Mouse (Mus musculus) small intestine, adult 2 months (tissue): ENCODE results near the gene Efhd1. TPM values are rescaled to one million over a fixed set of nuclear protein-coding genes. Genes with fewer than 3 reads are reported as not detected.

Experiments used
- H3K27ac ChIP-seq: fragments of 200-500 bp; 2 replicates; pipeline ENCODE4 v1.5.1; 2012; ENCODE audit warnings: low read depth, low read length, control low read depth, inconsistent platforms; ENCODE audit not compliant: insufficient read depth
- H3K27me3 ChIP-seq: fragments of 200-500 bp; 2 replicates; pipeline ENCODE4 v1.6.1; 2012; ENCODE audit warnings: mild to moderate bottlenecking, moderate library complexity, low read length, inconsistent platforms; ENCODE audit not compliant: control insufficient read depth, insufficient read depth
- H3K36me3 ChIP-seq: fragments of 200-500 bp; 2 replicates; pipeline ENCODE4 v1.6.1; 2012; ENCODE audit warnings: mild to moderate bottlenecking, low read length, control low read depth, inconsistent platforms; ENCODE audit not compliant: control insufficient read depth, insufficient read depth
- H3K4me1 ChIP-seq: fragments of 200-500 bp; 2 replicates; pipeline ENCODE4 v1.6.1; 2012; ENCODE audit warnings: low read length, inconsistent platforms, mixed read lengths; ENCODE audit not compliant: control insufficient read depth, insufficient read depth, insufficient read length
- H3K4me3 ChIP-seq: fragments of 200-500 bp; 2 replicates; pipeline ENCODE4 v1.5.1; 2012; ENCODE audit warnings: low read depth, mild to moderate bottlenecking, control low read depth, inconsistent platforms, low read length, moderate library complexity
- CTCF ChIP-seq: fragments of 200-500 bp; IDR thresholded peaks from 2 replicates; pipeline ENCODE4 v1.5.1; 2012; ENCODE audit warnings: low read depth, mild to moderate bottlenecking, control low read depth, inconsistent platforms, low read length, moderate library complexity, mixed read lengths; ENCODE audit not compliant: insufficient replicate concordance, insufficient read length; ENCODE audit errors: extremely low read depth
- POLR2A ChIP-seq: fragments of 200-500 bp; IDR thresholded peaks from 2 replicates; pipeline ENCODE4 v1.6.1; 2012; ENCODE audit warnings: low read depth, mild to moderate bottlenecking, control low read depth, inconsistent platforms, low read length, moderate library complexity
- WGBS: fragments of 180-500 bp; shearing (Covaris S2); methylation state at CpG from one replicate; pipeline ENCODE4 v1.1.7; 2018; 5-methylcytosine and 5-hydroxymethylcytosine counted together
- polyA plus RNA-seq: library from polyadenylated mRNA; depleted of rRNA; stranded (reverse); fragments of >200 nt; gene quantifications from 2 replicates; pipeline ENCODE4 v1.2.3, GENCODE M21; 2012

Efhd1 gene
- polyA plus RNA-seq, 1 experiment = 1.5 TPM

DNA sequence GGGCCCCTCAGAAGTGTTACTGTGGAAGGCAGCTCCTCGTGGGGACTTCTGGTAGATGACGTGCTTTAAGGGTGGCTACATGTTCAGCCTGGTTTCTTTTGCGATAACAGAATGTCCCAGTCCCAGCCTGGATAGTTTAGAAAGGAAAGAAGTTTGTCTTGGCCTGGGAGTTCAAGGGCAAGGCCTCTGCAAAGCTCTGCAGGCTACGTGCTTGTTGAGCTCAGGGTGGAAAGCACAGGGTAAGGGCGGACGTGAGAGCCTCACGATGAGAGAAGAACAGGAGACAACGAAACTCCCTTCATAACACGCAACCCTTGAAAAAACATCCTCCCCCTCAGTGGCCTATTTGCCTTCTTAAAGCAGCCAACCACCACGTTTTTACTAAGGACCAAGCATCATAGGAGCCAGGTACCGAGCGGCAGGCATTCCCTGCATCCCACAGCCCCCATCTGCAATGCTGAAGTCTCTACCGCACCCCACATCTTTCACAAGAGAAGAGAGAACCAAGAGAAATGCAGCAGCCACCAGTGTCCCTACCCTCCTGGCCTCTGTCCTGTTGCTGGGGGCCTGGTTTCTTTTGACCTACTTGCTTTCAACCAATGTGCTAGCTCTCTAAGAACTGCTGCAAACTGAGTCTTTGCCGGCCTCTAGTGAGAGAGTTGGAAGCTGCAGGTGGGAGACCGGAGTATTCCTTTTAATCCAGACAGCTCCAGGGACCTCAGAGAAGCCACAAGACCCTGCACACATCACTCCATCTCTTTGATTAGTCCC, 28.4 kb downstream of the Efhd1 start:
- no peaks in the 10 kb centered on the region for H3K27me3 ChIP-seq
- no peak overlapping the region for H3K4me3 ChIP-seq
- WGBS = 84% methylated on average over 15 of the region's 15 CpGs
- no peaks in the 10 kb centered on the region for H3K36me3 ChIP-seq
- H3K4me1 ChIP-seq = peaks cover 11% of the 10 kb centered on the region
- no peak for TF ChIP-seq POLR2A
- TF ChIP-seq CTCF = no peak
- no peak overlapping the region for H3K27ac ChIP-seq

DNA sequence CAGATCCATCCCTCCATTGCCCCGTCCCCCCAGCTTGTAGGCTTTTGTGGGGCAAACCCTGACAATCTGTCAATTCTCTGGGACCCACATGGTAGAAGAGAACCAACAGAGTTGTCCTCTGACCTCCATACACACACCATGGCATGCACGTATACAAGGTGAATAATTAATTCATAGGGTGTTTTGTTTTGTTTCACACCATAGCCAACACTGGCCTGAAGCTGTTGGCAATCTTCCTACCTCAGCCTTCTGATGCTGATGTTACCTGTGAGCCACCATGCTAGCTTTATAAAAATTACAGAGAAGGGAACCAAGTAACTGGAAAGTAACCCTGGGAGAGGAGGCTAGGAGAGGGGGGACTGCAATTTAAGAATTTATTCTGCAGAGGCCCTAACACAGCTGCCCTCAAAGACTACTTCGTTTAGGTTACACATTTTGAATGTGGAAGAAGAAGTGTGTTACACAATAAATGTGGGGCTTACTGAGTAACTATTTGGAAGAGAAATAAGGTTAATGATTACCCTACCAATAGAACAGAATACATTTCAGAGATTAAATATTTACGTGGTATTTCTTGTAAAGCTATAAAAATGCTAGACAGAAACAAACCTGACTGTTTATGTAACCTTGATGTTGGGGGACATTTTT, 30.0 kb downstream of the Efhd1 start:
- no peak for TF ChIP-seq POLR2A
- TF ChIP-seq CTCF = no peak
- H3K27ac ChIP-seq = no peak overlapping the region
- WGBS = 42% methylated on average over 4 of the region's 4 CpGs

DNA sequence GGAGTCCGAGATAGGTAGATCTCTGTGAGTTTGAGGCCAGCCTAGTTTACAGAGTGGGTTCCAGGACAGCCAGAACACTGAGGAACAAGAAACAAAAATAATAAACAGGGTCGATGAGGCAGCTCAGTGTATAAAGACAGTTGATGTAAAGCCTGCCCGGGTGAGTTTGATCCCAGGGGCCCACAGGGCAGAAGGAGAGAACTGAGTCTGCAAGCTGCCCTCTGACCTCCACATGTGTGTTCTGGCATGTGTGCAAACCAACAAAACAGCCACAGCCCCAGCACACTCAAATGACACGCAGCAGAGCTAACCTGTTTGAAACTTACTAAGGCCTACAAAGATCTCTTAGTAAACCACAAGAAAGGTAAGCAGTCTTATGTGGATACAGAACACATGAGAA, 30.8 kb downstream of the Efhd1 start:
- WGBS = 33% methylated on average over 4 of the region's 4 CpGs
- Histone ChIP-seq H3K27ac (no peak overlapping the region), H3K4me3 (no peak overlapping the region), H3K36me3 (no peaks in the 10 kb centered on the region), H3K27me3 (no peaks in the 10 kb centered on the region), H3K4me1 (peaks cover 11% of the 10 kb centered on the region)
- TF ChIP-seq POLR2A = no peak
- TF ChIP-seq CTCF = no peak

More for the DNA sequence above, 30.0 kb downstream of the Efhd1 start:
- H3K4me1 ChIP-seq = peaks cover 11% of the 10 kb centered on the region
- H3K4me3 ChIP-seq = no peak overlapping the region
- no peaks in the 10 kb centered on the region for H3K36me3 ChIP-seq
- H3K27me3 ChIP-seq = no peaks in the 10 kb centered on the region

- Histone ChIP-seq H3K27ac (no peak overlapping the region), H3K4me1 (peaks cover 15% of the 10 kb centered on the region), H3K27me3 (no peaks in the 10 kb centered on the region), H3K4me3 (no peak overlapping the region), H3K36me3 (no peaks in the 10 kb centered on the region)
- WGBS = 88% methylated on average over 10 of the region's 10 CpGs
- no peak for TF ChIP-seq POLR2A
- no peak for TF ChIP-seq CTCF
Observed at GRCm38 (mm10) chr1:87297346-87297925, 33.3 kb downstream of the Efhd1 start.

DNA sequence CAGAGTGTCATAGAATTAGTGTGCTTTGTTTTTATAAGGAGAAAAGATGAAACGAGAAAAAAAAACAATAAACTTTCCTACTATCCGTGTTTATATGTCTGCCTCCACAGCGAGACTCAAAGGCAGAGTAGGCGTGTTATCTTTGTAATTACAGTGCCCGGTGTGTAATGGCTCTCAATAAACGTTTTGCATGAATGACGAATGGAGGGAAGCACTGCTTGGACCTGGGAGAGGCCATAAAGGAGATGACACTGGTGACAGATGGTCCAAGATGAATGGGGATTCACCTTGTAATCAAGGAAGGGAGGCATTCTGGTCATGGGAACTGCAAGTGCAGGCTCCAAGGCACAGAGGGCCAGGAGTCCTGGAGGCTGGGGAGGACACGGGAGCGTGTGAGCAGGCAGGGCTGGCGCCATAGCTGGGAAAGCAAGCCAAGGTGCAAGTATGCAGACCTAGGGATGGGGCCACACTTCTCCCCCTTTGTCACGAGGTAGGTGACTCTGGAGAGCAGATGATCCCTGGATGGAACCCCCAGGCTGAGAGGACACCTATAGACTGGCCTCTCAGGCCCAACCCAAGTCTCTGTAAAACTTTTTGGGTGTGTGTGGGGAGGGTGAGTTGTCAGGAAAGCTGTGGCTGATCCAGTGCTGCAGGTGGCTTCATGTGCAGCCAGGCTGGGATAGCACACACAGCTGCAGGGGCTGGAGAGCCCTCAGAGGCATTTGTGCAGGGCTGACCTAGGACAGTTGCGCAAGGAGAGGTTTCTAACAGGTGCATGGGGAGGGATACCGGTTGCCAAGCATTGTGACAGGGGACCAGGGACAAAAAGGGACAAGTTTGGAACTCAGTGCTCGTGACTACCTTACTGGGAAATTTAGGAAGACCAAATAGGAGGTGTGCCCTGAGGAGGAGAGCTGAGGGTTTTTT, 36.5 kb downstream of the Efhd1 start:
- H3K4me3 ChIP-seq = no peak overlapping the region
- no peaks in the 10 kb centered on the region for H3K36me3 ChIP-seq
- no peak overlapping the region for H3K27ac ChIP-seq
- TF ChIP-seq CTCF (no peak), POLR2A (no peak)
- 39% methylated on average over 14 of the region's 14 CpGs for WGBS
- no peaks in the 10 kb centered on the region for H3K27me3 ChIP-seq
- H3K4me1 ChIP-seq = peaks cover 3% of the 10 kb centered on the region; the same call in 1 of the 2 replicates

DNA sequence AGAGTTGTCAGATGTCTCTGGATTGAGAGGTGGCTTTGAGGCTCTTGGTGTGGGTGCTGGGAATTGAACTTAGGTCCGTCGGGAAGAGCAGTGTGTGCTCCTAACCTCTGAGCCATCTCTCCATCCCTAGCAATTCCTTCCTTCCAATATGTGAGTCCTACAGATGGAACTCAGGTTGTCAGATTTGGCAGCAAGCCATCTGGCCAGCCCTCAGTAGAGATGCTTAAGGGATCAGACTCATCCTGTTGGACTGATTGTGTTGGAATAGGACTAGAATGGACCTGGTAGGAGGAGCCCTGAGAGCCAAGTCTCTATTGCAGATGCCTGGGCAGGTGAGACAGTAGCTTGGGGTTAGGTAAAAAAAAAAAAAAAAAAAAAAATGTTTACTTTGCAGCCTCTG, 37.8 kb downstream of the Efhd1 start:
- no peak for TF ChIP-seq CTCF
- Histone ChIP-seq H3K36me3 (no peaks in the 10 kb centered on the region), H3K27me3 (no peaks in the 10 kb centered on the region), H3K27ac (no peak overlapping the region), H3K4me3 (no peak overlapping the region), H3K4me1 (peaks cover 3% of the 10 kb centered on the region; the same call in 1 of the 2 replicates)
- 77% methylated on average over 2 of the region's 2 CpGs for WGBS

- H3K27me3 ChIP-seq = no peaks in the 10 kb centered on the region
- H3K4me1 ChIP-seq = peaks cover 10% of the 10 kb centered on the region; the same call in 1 of the 2 replicates
- no peak for TF ChIP-seq POLR2A
- peak; percentile 26; the same call in 1 of the 2 replicates for TF ChIP-seq CTCF
- no peak overlapping the region for H3K27ac ChIP-seq
- H3K4me3 ChIP-seq = no peak overlapping the region
- WGBS = 56% methylated on average over 3 of the region's 3 CpGs
- no peaks in the 10 kb centered on the region for H3K36me3 ChIP-seq
Observed at GRCm38 (mm10) chr1:87308952-87309351, 44.8 kb downstream of the Efhd1 start.
